Mouse (Mus musculus) liver, embryonic 14.5 days (tissue): ENCODE data around the gene Sft2d2.

ENCODE experiments used
- CTCF ChIP-seq: IDR thresholded peaks from 2 replicates; pipeline ENCODE4 v1.5.1; 2016; ENCODE audit warnings: antibody characterized with exemption, low read depth, control low read depth
- EP300 ChIP-seq: IDR thresholded peaks from 2 replicates; pipeline ENCODE4 v1.6.1; 2016; ENCODE audit warnings: antibody characterized with exemption, low read depth

GRCm38 (mm10) chr1:165188806-165189580, 5.2 kb downstream of the Sft2d2 start:
- TF ChIP-seq CTCF, result no peak
- no peak for TF ChIP-seq EP300
